8 mouse cellular contexts compared by ENCODE assay signal in the genomic region with DNA sequence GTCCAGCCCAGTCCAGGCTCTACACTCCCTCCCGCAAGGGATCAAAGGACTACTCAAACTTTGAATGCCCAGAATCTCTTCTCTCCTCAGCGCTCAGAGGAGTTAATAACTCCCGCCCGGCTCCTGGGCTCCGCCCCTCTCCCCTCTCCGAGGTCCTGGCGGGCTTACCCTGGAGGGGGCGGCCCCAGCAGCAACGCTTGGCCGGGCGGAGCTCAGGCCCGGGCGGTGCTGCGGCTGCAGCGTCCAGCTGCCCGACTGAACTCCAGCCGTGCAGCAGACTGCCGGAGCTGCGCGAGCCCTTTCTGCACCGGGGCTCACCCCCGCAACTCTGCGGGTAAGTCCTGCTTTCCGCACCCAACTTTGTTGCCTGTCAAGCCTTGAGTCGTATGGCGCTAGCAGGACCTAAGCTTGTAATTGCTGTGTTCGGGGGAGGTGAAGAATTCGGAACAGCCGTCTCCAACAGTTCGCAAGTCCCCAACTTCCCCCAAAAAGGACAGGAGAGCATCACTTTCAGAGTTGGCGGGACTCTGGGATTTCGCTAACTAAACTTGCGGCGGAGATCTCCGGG. TPM values are rescaled to one million over a fixed set of nuclear protein-coding genes. Genes with fewer than 3 reads are reported as not detected.
DNase-seq lines count a peak whose midpoint lies in the region; ATAC-seq lines count a peak whose summit lies in the region.

A gene (plus strand): TSS at position 187 of the 568 bp plus-strand sequence.

- peaks cover 17% of the 10 kb centered on the region for H3K36me3 ChIP-seq in heart, embryonic 15.5 days
- H3K36me3 ChIP-seq in neural tube, embryonic 14.5 days (ENCODE audit: control insufficient read depth, insufficient read depth, low read length): peaks cover 2% of the 10 kb centered on the region

- H3K9me3 ChIP-seq in heart, embryonic 15.5 days (replicated peaks): no peaks in the 10 kb centered on the region
- H3K9me3 ChIP-seq in neural tube, embryonic 14.5 days (ENCODE audit: control insufficient read depth, low read length): no peaks in the 10 kb centered on the region

- H3K4me1 ChIP-seq in brown adipose tissue, adult 24 weeks (ENCODE audit: control insufficient read depth, insufficient read depth, insufficient read length, low read length): no peaks in the 10 kb centered on the region
- H3K4me1 ChIP-seq in heart, embryonic 15.5 days (replicated peaks): peaks cover 28% of the 10 kb centered on the region
- peaks cover 3% of the 10 kb centered on the region; the same call in 1 of the 2 replicates for H3K4me1 ChIP-seq in neural tube, embryonic 14.5 days (ENCODE audit: control insufficient read depth, insufficient read depth, low read length)

- no peaks in the 10 kb centered on the region for H3K27me3 ChIP-seq in heart, embryonic 15.5 days
- no peaks in the 10 kb centered on the region for H3K27me3 ChIP-seq in neural tube, embryonic 14.5 days (ENCODE audit: control insufficient read depth, insufficient read depth, low read length)

- DNase-seq in kidney, postnatal 25 days: peak; percentile 89 to 95
- DNase-seq in lung, adult 18-20 months: peak; percentile 88 to 92
- peak; percentile 85 for DNase-seq in testis, postnatal 14 days (ENCODE audit: low spot score)

- peak within 1 kb of the TSS; percentile 61 for H3K27ac ChIP-seq in brown adipose tissue, adult 24 weeks (replicated peaks; ENCODE audit: low read depth, low read length)
- peak within 1 kb of the TSS; percentile 94 for H3K27ac ChIP-seq in heart, embryonic 15.5 days
- H3K27ac ChIP-seq in neural tube, embryonic 14.5 days (ENCODE audit: low read depth, low read length): peak within 1 kb of the TSS; percentile 87

- WGBS in heart, embryonic 15.5 days: 0% methylated on average over 35 of the region's 35 CpGs
- WGBS in neural tube, embryonic 14.5 days: under 1% methylated on average over 35 of the region's 35 CpGs

- H3K4me3 ChIP-seq in brown adipose tissue, adult 24 weeks (ENCODE audit: insufficient read depth, low read depth, low read length): peak within 1 kb of the TSS; percentile 95
- H3K4me3 ChIP-seq in heart, embryonic 15.5 days: peak within 1 kb of the TSS; percentile 78
- peak within 1 kb of the TSS; percentile 87 for H3K4me3 ChIP-seq in neural tube, embryonic 14.5 days (ENCODE audit: low read depth, low read length)

- peak; percentile 53 for ATAC-seq in CD4-positive, CD25-positive, alpha-beta regulatory T cell, adult 4 months
- ATAC-seq in erythroid progenitor cell, adult 5-6 weeks (replicated peaks; ENCODE audit: low FRiP score, poor library complexity, severe bottlenecking): peak; percentile 86
- peak; percentile 87 for ATAC-seq in heart, embryonic 15.5 days (replicated peaks; ENCODE audit: insufficient number of reproducible peaks, insufficient read depth, low FRiP score, low read depth)
- peak; percentile 53; the same call in 1 of the 2 replicates for ATAC-seq in neural tube, embryonic 14.5 days (ENCODE audit: low read depth)

- peak within 1 kb of the TSS; percentile 84 for H3K4me2 ChIP-seq in heart, embryonic 15.5 days
- peak within 1 kb of the TSS; percentile 52 for H3K4me2 ChIP-seq in neural tube, embryonic 14.5 days (ENCODE audit: low read depth, low read length)

- H3K9ac ChIP-seq in heart, embryonic 15.5 days: peak within 1 kb of the TSS; percentile 80
- peak within 1 kb of the TSS; percentile 80 for H3K9ac ChIP-seq in neural tube, embryonic 14.5 days (replicated peaks; ENCODE audit: low read depth, low read length)

RNA-seq across cellular contexts. Expression of the gene that starts here (rescaled TPM):
- polyA plus RNA-seq in CD4-positive, CD25-positive, alpha-beta regulatory T cell, adult 4 months (2017; shearing (Covaris generic)): 10 to 100 TPM; 41.9 to 83.2 TPM
- polyA plus RNA-seq in brown adipose tissue, adult 24 weeks (2012; ENCODE audit: insufficient read depth, insufficient read length, missing spikeins): 8.2 and 9.0 TPM in 2 replicates
- total RNA-seq in erythroid progenitor cell, adult 5-6 weeks (2015; ENCODE audit: low replicate concordance): 1.3 and 6.5 TPM in 2 replicates
- 2.1 TPM in 1 of 2 replicates, not detected in the other for total RNA-seq in erythroid progenitor cell, adult 5-6 weeks (2017; ENCODE audit: low replicate concordance)
- 33.2 and 43.7 TPM in 2 replicates for polyA plus RNA-seq in heart, embryonic 15.5 days (2015; fragmentation: Nextera tagmentation; extraction: Ambion mirVana)
- polyA plus RNA-seq in neural tube, embryonic 14.5 days (2014; fragmentation: Nextera tagmentation; extraction: Ambion mirVana): 20.9 and 24.7 TPM in 2 replicates

Comparison
In these comparisons a context has a peak if more than half of its experiments do, and no peak if none do; other contexts are left out.
1. Peak in every context shown above with its lines: DNase-seq, ATAC-seq, H3K4me3 ChIP-seq and H3K27ac ChIP-seq.